Mouse (Mus musculus) layer of hippocampus, postnatal 10 days (tissue): Measurements from ENCODE around the gene Fam69b. TPM values are rescaled to one million over a fixed set of nuclear protein-coding genes. Genes with fewer than 3 reads are reported as not detected.

Source experiments
- DNase-seq, 2 experiments: peaks; one replicate each; pipeline ENCODE4 v3.0.0; 2021; ENCODE audit warnings: low spot score in 2 of 2
- total RNA-seq, 2 experiments: library from RNA; stranded (reverse); gene quantifications; 2 replicates each; pipeline ENCODE4 v1.2.3; 2021

The Fam69b gene
- total RNA-seq, 2 experiments from 2014 or later: 75.0 to 82.7 TPM

GRCm38 (mm10) chr2:26622984-26623383, 5.3 kb upstream of the Fam69b start:
- no peak for DNase-seq

GRCm38 (mm10) chr2:26625419-26625818, 2.8 kb upstream of the Fam69b start:
- DNase-seq: no peak

- no peak for DNase-seq
Observed at GRCm38 (mm10) chr2:26626081-26626480, 2.2 kb upstream of the Fam69b start.

GRCm38 (mm10) chr2:26628792-26629437, 658 bp downstream of the Fam69b start:
- no peak for DNase-seq

DNA sequence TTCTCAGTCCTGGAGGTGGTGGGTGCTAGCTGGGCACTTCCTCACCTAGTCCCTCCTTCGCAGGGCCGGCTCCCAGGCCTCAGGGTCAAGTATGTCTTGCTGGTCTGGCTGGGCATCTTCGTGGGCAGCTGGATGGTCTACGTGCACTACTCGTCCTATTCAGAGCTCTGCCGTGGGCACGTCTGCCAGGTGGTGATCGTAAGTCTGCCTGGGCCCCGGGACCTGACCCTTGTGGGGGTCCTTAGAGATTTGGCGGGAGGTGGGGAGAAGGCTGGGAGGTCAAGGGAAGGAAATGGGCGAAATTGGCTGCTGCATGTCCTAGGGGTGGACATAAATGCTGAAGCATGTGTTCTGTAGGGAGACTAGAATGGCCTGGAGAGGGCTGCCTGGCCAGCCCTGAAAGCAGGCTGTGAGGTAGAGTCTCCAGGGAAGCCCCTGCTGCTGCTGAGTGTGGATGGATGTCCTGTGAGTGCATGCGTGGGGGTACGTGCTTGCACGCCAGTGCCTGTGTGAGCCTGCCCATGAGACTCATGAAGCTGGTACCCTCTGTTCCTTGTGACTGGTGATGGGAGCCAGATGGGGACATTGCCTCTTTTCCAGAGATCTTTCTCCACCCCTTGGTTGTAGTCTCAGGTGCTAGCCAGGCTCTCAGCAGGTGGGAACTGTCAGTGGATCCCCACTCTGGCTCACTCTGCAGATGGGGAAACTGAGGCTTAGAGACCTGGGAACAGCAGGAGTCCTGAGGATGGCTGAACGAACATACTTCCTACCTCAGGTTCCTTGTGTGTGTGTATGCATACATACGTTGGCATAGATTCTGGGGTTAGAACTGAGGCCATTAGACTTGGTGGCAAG, 4.5 kb downstream of the Fam69b start:
- DNase-seq: no peak

DNA sequence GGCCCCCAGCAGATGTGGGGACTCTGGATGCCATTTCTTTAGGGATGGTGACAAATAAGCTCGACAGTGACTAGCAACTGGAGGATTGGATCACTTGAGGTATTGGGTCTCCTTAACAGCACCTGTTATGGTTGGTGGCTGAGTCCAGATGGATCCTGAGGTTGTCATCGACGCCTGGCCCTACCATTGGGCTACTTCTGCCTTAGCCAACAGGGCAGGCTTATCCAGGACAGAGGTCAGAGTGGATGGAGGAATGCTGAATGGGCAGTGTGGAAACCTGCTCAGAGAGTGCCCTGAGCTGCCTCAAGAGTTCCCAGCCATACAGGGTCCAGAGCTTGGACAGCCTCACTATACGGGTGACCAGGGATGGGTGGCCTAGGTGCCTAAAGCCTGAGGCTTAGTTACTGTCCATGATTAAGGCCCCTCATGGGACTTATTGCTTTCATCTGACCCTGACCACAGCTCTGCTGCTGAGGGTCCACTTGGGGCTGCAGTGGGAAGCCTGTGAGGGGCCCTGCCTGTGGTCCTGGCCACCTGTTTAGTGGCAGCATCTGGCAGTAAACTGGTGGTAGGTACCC, 5.8 kb downstream of the Fam69b start:
- no peak for DNase-seq

DNA sequence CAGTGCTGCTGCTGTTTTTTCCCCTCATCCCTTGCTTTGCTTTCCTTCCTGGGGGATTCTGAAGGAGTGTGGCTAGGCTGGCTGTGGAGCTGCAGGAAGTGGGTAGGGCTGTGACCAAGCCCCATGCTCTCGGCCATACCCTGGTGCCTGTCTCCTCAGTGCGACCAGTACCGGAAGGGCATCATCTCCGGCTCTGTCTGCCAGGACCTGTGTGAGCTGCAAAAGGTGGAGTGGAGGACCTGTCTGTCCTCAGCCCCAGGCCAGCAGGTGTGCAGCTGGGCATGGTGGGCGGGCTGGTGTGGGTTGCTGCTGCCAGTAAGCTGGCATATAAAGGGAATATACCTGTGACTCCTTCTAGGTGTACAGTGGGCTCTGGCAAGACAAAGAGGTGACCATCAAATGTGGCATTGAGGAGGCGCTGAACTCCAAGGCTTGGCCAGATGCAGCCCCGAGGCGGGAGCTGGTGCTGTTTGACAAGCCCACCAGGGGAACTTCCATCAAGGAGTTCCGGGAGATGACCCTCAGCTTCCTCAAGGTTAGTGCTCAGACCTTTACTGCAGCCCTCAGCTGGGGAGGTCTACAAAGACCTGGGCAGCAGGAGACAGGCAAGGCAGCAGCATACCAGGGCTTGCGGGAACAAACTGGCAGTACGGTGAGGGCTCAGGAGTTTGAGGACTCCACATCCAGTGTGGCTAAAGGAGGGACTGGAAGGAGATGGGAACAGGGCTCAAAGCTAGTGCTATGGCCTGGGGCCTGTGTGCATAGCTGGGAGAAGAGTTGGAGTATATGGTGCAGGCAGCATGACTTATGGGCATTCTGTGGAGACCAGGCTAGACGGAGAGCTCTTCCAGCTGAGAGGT, 6.6 kb downstream of the Fam69b start:
- no peak for DNase-seq

GRCm38 (mm10) chr2:26635489-26636324, 7.5 kb downstream of the Fam69b start:
- no peak for DNase-seq

GRCm38 (mm10) chr2:26636325-26636635, 8.0 kb downstream of the Fam69b start:
- no peak for DNase-seq

GRCm38 (mm10) chr2:26637316-26637932, 9.2 kb downstream of the Fam69b start:
- DNase-seq: no peak

DNA sequence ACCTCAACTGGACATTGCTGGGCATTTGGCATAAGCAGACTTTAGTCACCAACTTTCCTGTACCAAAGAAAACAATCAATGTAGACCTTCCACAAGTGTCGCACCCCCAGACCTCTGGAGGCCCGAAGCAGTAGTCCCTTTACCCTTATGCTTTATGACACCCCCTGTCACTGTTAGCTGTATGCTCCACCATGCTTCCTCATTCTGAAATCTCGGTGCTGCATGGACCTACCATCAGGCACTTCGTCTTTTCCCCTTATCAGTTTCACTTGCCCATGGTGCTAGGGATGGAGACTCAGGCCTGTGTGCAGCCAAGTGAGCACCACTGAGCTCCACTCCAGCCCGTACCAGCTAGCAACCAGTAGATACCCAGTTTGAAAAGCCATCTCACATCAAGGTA, 9.8 kb downstream of the Fam69b start:
- no peak for DNase-seq

DNA sequence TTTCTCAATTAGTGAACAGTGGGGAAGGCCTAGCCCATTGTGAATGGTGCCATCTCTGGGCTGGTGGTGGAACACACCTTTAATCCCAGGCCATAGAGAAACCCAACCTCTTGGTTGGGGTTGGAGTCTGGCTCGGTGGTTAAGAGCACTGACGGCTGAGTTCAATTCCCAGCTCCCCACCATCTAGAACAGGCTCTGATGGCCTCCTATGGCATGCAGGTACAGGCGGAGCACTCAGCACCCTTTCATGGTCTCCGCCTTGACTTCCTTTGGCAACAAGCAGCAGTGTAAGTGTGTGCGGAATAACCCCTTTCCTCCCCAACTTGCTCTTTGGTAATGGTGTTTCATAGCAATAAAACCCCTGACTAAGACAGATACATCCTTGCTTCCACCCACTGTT, 10.3 kb downstream of the Fam69b start:
- DNase-seq: no peak

- DNase-seq: no peak
Observed at GRCm38 (mm10) chr2:26639083-26639482, 10.8 kb downstream of the Fam69b start.

DNA sequence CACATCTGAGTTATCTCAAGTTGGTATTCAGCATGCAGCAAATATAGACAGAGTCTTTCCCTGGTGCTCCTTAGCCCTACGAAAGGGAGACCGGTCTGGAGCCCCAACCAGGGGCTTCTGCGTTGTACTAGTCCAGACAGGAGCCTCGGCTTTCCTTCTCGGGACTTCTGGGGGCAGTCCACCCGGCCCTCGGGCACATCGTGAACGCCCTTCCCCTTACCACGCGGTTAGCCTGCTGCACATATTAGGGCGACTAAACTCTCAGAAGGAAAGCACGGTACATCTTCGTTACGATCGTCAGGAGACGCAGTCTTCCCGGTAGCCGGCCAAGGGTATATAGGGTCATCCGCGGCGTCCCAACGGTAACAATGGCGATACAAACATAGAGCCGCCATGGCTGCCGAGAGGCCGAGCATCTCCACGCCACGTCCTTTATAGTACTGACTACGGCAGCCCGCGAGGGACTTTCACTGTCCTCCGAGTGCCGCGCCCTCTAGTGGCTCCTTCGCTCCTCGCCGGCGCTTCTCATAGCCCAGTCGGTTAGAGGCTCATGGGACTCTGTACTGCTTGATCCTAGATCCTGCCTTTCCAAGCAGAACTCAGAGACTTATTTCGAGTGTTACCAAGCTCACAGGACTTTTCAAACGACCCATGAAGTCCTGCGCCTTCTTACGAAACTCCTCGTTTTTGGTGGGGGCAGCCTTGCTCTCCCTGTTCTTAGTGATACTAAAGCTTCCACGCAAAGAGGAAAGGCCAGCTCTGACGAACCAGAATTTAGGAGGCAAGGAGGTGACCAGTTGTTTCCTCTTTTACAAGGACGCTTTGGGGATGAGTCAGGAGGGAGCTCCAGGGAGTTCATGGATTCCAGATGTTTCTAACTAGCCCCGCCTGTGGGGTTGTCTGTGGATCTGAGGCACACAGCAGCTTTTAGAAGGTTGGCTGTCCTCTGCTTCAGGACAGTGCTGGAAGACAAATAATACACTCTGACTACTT, 11.9 kb downstream of the Fam69b start:
- DNase-seq: peak; percentile 99 to 100

- no peak for DNase-seq
Observed at GRCm38 (mm10) chr2:26641006-26641647, 12.9 kb downstream of the Fam69b start.

GRCm38 (mm10) chr2:26643942-26644341, 15.7 kb downstream of the Fam69b start:
- no peak for DNase-seq

DNA sequence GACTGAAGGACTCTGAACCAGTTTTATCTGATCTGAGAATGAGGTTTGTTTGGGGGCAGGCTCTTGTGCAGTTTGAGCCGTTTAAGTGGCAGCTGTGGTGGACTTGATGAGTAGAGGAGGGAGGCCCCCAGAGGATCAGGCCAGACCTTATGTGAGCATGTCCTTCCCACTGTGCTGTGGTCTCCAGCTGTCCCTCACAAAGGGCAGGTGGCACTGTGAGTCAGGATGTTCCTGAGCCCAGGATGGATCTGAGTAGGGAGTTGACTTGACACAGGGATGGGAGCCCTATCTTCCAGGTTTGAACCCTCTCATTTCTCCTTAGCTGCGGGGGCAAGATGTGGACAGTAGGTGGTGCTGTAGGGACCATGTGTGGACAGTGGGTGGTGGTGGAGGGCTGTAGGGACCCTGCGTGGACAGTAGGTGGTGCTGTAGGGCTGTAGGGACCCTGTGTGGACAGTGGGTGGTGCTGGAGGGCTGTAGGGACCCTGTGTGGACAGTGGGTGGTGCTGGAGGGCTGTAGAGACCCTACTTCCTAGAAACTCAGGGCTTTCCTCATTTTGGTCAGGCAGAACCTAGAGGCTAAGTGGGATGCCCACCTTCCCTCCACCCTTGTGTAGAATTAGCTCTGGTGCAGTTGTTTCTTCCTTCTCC, 18.5 kb downstream of the Fam69b start:
- DNase-seq: peak; percentile 80 to 83

DNA sequence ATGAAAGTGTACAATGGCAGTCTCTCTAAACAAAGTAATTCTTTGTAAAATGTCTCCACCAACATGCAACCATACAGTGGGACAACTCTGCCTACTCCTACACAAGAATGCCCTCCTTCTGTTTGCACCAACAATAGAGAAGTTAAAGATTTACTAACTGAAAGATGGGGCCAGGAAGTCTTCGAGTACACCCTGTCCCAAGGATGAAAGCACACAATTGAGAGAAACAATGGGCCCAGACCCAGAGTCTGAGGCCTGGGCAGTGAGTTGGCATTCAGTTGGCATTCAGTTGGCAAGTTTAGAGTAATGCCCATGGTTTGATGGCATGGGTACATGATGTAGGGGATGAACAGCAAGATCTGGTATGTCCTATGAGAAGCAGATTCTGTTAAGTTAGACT, 26.4 kb downstream of the Fam69b start:
- no peak for DNase-seq
